Comparison of ENCODE assay signal across 9 mouse cellular contexts in genomic region chr14:25017860-25018259, GRCm38 (mm10).
DNase-seq lines count a peak whose midpoint lies in the region; ATAC-seq and TF ChIP-seq lines count a peak whose summit lies in the region.
"Had no signal": no experiment of that assay in that cellular context is flagged by ENCODE, and none has a peak within 500 bp of the region (broad histone marks: within the 10 kb centered on the region; RNA-seq: fewer than 3 reads in every experiment).

No protein-coding gene starts in this region.

- no peak overlapping the region for H3K9ac ChIP-seq in midbrain, embryonic 13.5 days (replicated peaks)
- H3K9ac ChIP-seq: lung, embryonic 15.5 days had no signal

- no peak for ATAC-seq in midbrain, embryonic 13.5 days

- no peak overlapping the region for H3K4me2 ChIP-seq in midbrain, embryonic 13.5 days (replicated peaks)
- H3K4me2 ChIP-seq: lung, embryonic 15.5 days had no signal

- no peaks in the 10 kb centered on the region for H3K9me3 ChIP-seq in midbrain, embryonic 10.5 days (replicated peaks)
- H3K9me3 ChIP-seq in midbrain, embryonic 13.5 days, result no peaks in the 10 kb centered on the region
- H3K9me3 ChIP-seq: lung, embryonic 15.5 days had no signal

- peaks cover 35% of the 10 kb centered on the region for H3K4me1 ChIP-seq in midbrain, embryonic 10.5 days
- H3K4me1 ChIP-seq in midbrain, embryonic 13.5 days (replicated peaks), result peaks cover 32% of the 10 kb centered on the region
- peaks cover 3% of the 10 kb centered on the region; the same call in 1 of the 2 replicates for H3K4me1 ChIP-seq in cortical plate, adult 2 months (ENCODE audit: control insufficient read depth, insufficient read depth, low read length)

- intact Hi-C loops in gastrocnemius, adult 2 months (cut with DNase I), result loop anchor here (5.0 kb wide), 2 partner anchors 111 to 516 kb away; no protein-coding TSS in a partner anchor

- WGBS in midbrain, embryonic 10.5 days, result 69% methylated on average over 5 of the region's 5 CpGs
- WGBS in midbrain, embryonic 13.5 days, result 74% methylated on average over 5 of the region's 5 CpGs

- H3K27ac ChIP-seq in gastrocnemius, adult 2 months, result no peak overlapping the region
- no peak overlapping the region for H3K27ac ChIP-seq in midbrain, embryonic 10.5 days (replicated peaks)
- H3K27ac ChIP-seq in midbrain, embryonic 13.5 days, result no peak overlapping the region
- no peak overlapping the region for H3K27ac ChIP-seq in cortical plate, adult 2 months (ENCODE audit: insufficient read depth, low read length)
- H3K27ac ChIP-seq: lung, embryonic 15.5 days had no signal

- no peak for DNase-seq in gastrocnemius, adult 2 months
- DNase-seq in gastrocnemius, adult 8-10 months (ENCODE audit: low spot score in 2 of 2), result no peak
- DNase-seq in midbrain, embryonic 10.5 days (ENCODE audit: low spot score), result peak; percentile 35
- peak; percentile 33 for DNase-seq in thymus, postnatal 0 days (ENCODE audit: low spot score)
- DNase-seq in neural tube, embryonic 10.5 days (ENCODE audit: extremely low spot score, low spot score), result no peak
- DNase-seq in right cerebral cortex, postnatal 25 days, result no peak

- peak; percentile 66 for TF ChIP-seq CTCF in gastrocnemius, adult 2 months (IDR thresholded peaks at IDR 0.05)
- TF ChIP-seq CTCF in cortical plate, adult 2 months (IDR thresholded peaks at IDR 0.05; ENCODE audit: extremely low read depth, insufficient read depth, low read length), result peak; percentile 57

- no peaks in the 10 kb centered on the region for H3K36me3 ChIP-seq in midbrain, embryonic 10.5 days
- H3K36me3 ChIP-seq in midbrain, embryonic 13.5 days, result no peaks in the 10 kb centered on the region
- H3K36me3 ChIP-seq: lung, embryonic 15.5 days had no signal

- no peak for TF ChIP-seq POLR2A in cortical plate, adult 2 months (IDR thresholded peaks at IDR 0.05; ENCODE audit: extremely low read depth, insufficient read depth, low read length)

- no peaks in the 10 kb centered on the region for H3K27me3 ChIP-seq in midbrain, embryonic 10.5 days (ENCODE audit: low read depth, poor library complexity, severe bottlenecking)
- H3K27me3 ChIP-seq in midbrain, embryonic 13.5 days, result no peaks in the 10 kb centered on the region
- H3K27me3 ChIP-seq: lung, embryonic 15.5 days had no signal

- no peak overlapping the region for H3K4me3 ChIP-seq in gastrocnemius, adult 2 months
- no peak overlapping the region for H3K4me3 ChIP-seq in midbrain, embryonic 10.5 days
- H3K4me3 ChIP-seq in midbrain, embryonic 13.5 days (replicated peaks), result no peak overlapping the region
- no peak overlapping the region for H3K4me3 ChIP-seq in cortical plate, adult 2 months (ENCODE audit: insufficient read depth, low read length)
- H3K4me3 ChIP-seq: lung, embryonic 15.5 days had no signal

Comparison
In these comparisons a context has a peak if more than half of its experiments do, and no peak if none do; other contexts are left out.
1. DNase-seq: peak in midbrain, embryonic 10.5 days (single experiment) and thymus, postnatal 0 days (single experiment); none in gastrocnemius, adult 2 months (single experiment), gastrocnemius, adult 8-10 months (0 of 2), neural tube, embryonic 10.5 days (single experiment) and right cerebral cortex, postnatal 25 days (single experiment).